Mouse (Mus musculus): Measurements from ENCODE around the gene Nedd9. TPM values are rescaled to one million over a fixed set of nuclear protein-coding genes. Genes with fewer than 3 reads are reported as not detected.

Nedd9 gene
- polyA plus RNA-seq, 1 experiment from 2014 or later = 12.9 TPM

- Histone ChIP-seq H3K36me3 (ENCODE audit: control insufficient read depth, insufficient read depth, low read length) (no peaks in the 10 kb centered on the region), H3K9me3 (ENCODE audit: control insufficient read depth, low read length) (no peaks in the 10 kb centered on the region), H3K4me1 (ENCODE audit: control insufficient read depth, insufficient read depth, low read length) (no peaks in the 10 kb centered on the region), H3K4me3 (ENCODE audit: low read depth, low read length) (no peak overlapping the region), H3K9ac (ENCODE audit: low read length) (no peak overlapping the region), H3K27me3 (ENCODE audit: control insufficient read depth, insufficient read depth, low read length) (no peaks in the 10 kb centered on the region), H3K27ac (replicated peaks; ENCODE audit: low read depth, low read length) (no peak overlapping the region), H3K4me2 (ENCODE audit: low read depth, severe bottlenecking) (no peak overlapping the region)
- ATAC-seq (ENCODE audit: insufficient number of reproducible peaks, low FRiP score, low TSS enrichment, low read depth) (no peak), DNase-seq (ENCODE audit: low spot score) (no peak)
- 77% methylated on average over 2 of the region's 2 CpGs for WGBS
Observed at GRCm38 (mm10) chr13:41355552-41355951, 131.6 kb downstream of the Nedd9 start.

GRCm38 (mm10) chr13:41354591-41354990 lies 132.6 kb downstream of the Nedd9 start:
- no peaks in the 10 kb centered on the region for H3K9me3 ChIP-seq (ENCODE audit: control insufficient read depth, low read length)
- H3K4me2 ChIP-seq (ENCODE audit: low read depth, severe bottlenecking) = no peak overlapping the region
- H3K4me1 ChIP-seq (ENCODE audit: control insufficient read depth, insufficient read depth, low read length) = no peaks in the 10 kb centered on the region
- no peak overlapping the region for H3K9ac ChIP-seq (ENCODE audit: low read length)
- no peak for DNase-seq (ENCODE audit: low spot score)
- 64% methylated on average over 6 of the region's 6 CpGs for WGBS
- H3K4me3 ChIP-seq (ENCODE audit: low read depth, low read length) = no peak overlapping the region
- ATAC-seq (ENCODE audit: insufficient number of reproducible peaks, low FRiP score, low TSS enrichment, low read depth) = no peak
- no peaks in the 10 kb centered on the region for H3K36me3 ChIP-seq (ENCODE audit: control insufficient read depth, insufficient read depth, low read length)
- H3K27me3 ChIP-seq (ENCODE audit: control insufficient read depth, insufficient read depth, low read length) = no peaks in the 10 kb centered on the region
- no peak overlapping the region for H3K27ac ChIP-seq (replicated peaks; ENCODE audit: low read depth, low read length)

- WGBS = 78% methylated on average over 3 of the region's 3 CpGs
- Histone ChIP-seq H3K4me2 (ENCODE audit: low read depth, severe bottlenecking) (no peak overlapping the region), H3K27me3 (ENCODE audit: control insufficient read depth, insufficient read depth, low read length) (no peaks in the 10 kb centered on the region), H3K4me3 (ENCODE audit: low read depth, low read length) (no peak overlapping the region), H3K36me3 (ENCODE audit: control insufficient read depth, insufficient read depth, low read length) (no peaks in the 10 kb centered on the region), H3K9ac (ENCODE audit: low read length) (no peak overlapping the region), H3K9me3 (ENCODE audit: control insufficient read depth, low read length) (no peaks in the 10 kb centered on the region), H3K4me1 (ENCODE audit: control insufficient read depth, insufficient read depth, low read length) (no peaks in the 10 kb centered on the region), H3K27ac (replicated peaks; ENCODE audit: low read depth, low read length) (no peak overlapping the region)
- DNase-seq (ENCODE audit: low spot score) (no peak), ATAC-seq (ENCODE audit: insufficient number of reproducible peaks, low FRiP score, low TSS enrichment, low read depth) (no peak)
Observed at GRCm38 (mm10) chr13:41353676-41354075, 133.5 kb downstream of the Nedd9 start.

GRCm38 (mm10) chr13:41352352-41352751 lies 134.8 kb downstream of the Nedd9 start:
- no peak overlapping the region for H3K27ac ChIP-seq (replicated peaks; ENCODE audit: low read depth, low read length)
- 53% methylated on average over 5 of the region's 5 CpGs for WGBS

GRCm38 (mm10) chr13:41350589-41350988 lies 136.6 kb downstream of the Nedd9 start:
- Histone ChIP-seq H3K4me3 (ENCODE audit: low read depth, low read length) (no peak overlapping the region), H3K4me2 (ENCODE audit: low read depth, severe bottlenecking) (no peak overlapping the region), H3K9ac (ENCODE audit: low read length) (no peak overlapping the region), H3K9me3 (ENCODE audit: control insufficient read depth, low read length) (no peaks in the 10 kb centered on the region), H3K4me1 (ENCODE audit: control insufficient read depth, insufficient read depth, low read length) (no peaks in the 10 kb centered on the region), H3K27me3 (ENCODE audit: control insufficient read depth, insufficient read depth, low read length) (no peaks in the 10 kb centered on the region), H3K27ac (replicated peaks; ENCODE audit: low read depth, low read length) (no peak overlapping the region), H3K36me3 (ENCODE audit: control insufficient read depth, insufficient read depth, low read length) (no peaks in the 10 kb centered on the region)
- DNase-seq (ENCODE audit: low spot score) (no peak), ATAC-seq (ENCODE audit: insufficient number of reproducible peaks, low FRiP score, low TSS enrichment, low read depth) (no peak)
- WGBS = 91% methylated on average over 3 of the region's 3 CpGs

More at GRCm38 (mm10) chr13:41352352-41352751, 134.8 kb downstream of the Nedd9 start:
- Histone ChIP-seq H3K36me3 (ENCODE audit: control insufficient read depth, insufficient read depth, low read length) (no peaks in the 10 kb centered on the region), H3K27me3 (ENCODE audit: control insufficient read depth, insufficient read depth, low read length) (no peaks in the 10 kb centered on the region), H3K9me3 (ENCODE audit: control insufficient read depth, low read length) (no peaks in the 10 kb centered on the region), H3K4me1 (ENCODE audit: control insufficient read depth, insufficient read depth, low read length) (no peaks in the 10 kb centered on the region), H3K4me3 (ENCODE audit: low read depth, low read length) (no peak overlapping the region), H3K4me2 (ENCODE audit: low read depth, severe bottlenecking) (no peak overlapping the region), H3K9ac (ENCODE audit: low read length) (no peak overlapping the region)
- DNase-seq (ENCODE audit: low spot score) (no peak), ATAC-seq (ENCODE audit: insufficient number of reproducible peaks, low FRiP score, low TSS enrichment, low read depth) (no peak)

- no peak overlapping the region for H3K4me2 ChIP-seq (ENCODE audit: low read depth, severe bottlenecking)
- no peak for ATAC-seq (ENCODE audit: insufficient number of reproducible peaks, low FRiP score, low TSS enrichment, low read depth)
- DNase-seq (ENCODE audit: low spot score) = no peak
- no peaks in the 10 kb centered on the region for H3K4me1 ChIP-seq (ENCODE audit: control insufficient read depth, insufficient read depth, low read length)
- no peak overlapping the region for H3K4me3 ChIP-seq (ENCODE audit: low read depth, low read length)
- no peaks in the 10 kb centered on the region for H3K36me3 ChIP-seq (ENCODE audit: control insufficient read depth, insufficient read depth, low read length)
- H3K9ac ChIP-seq (ENCODE audit: low read length) = no peak overlapping the region
- no peaks in the 10 kb centered on the region for H3K27me3 ChIP-seq (ENCODE audit: control insufficient read depth, insufficient read depth, low read length)
- H3K9me3 ChIP-seq (ENCODE audit: control insufficient read depth, low read length) = no peaks in the 10 kb centered on the region
- no peak overlapping the region for H3K27ac ChIP-seq (replicated peaks; ENCODE audit: low read depth, low read length)
- 61% methylated on average over 4 of the region's 4 CpGs for WGBS
Observed at GRCm38 (mm10) chr13:41349770-41350169, 137.4 kb downstream of the Nedd9 start.

GRCm38 (mm10) chr13:41345756-41346155 lies 141.4 kb downstream of the Nedd9 start:
- H3K4me2 ChIP-seq (ENCODE audit: low read depth, severe bottlenecking) = no peak overlapping the region
- no peaks in the 10 kb centered on the region for H3K4me1 ChIP-seq (ENCODE audit: control insufficient read depth, insufficient read depth, low read length)
- H3K36me3 ChIP-seq (ENCODE audit: control insufficient read depth, insufficient read depth, low read length) = no peaks in the 10 kb centered on the region
- H3K27ac ChIP-seq (replicated peaks; ENCODE audit: low read depth, low read length) = no peak overlapping the region
- DNase-seq (ENCODE audit: low spot score) (no peak), ATAC-seq (ENCODE audit: insufficient number of reproducible peaks, low FRiP score, low TSS enrichment, low read depth) (no peak)
- no peaks in the 10 kb centered on the region for H3K9me3 ChIP-seq (ENCODE audit: control insufficient read depth, low read length)
- WGBS = 88% methylated on average over 7 of the region's 7 CpGs
- H3K4me3 ChIP-seq (ENCODE audit: low read depth, low read length) = no peak overlapping the region
- no peaks in the 10 kb centered on the region for H3K27me3 ChIP-seq (ENCODE audit: control insufficient read depth, insufficient read depth, low read length)
- no peak overlapping the region for H3K9ac ChIP-seq (ENCODE audit: low read length)

GRCm38 (mm10) chr13:41345306-41345705 lies 141.9 kb downstream of the Nedd9 start:
- no peak overlapping the region for H3K9ac ChIP-seq (ENCODE audit: low read length)
- H3K36me3 ChIP-seq (ENCODE audit: control insufficient read depth, insufficient read depth, low read length) = no peaks in the 10 kb centered on the region
- no peak for ATAC-seq (ENCODE audit: insufficient number of reproducible peaks, low FRiP score, low TSS enrichment, low read depth)
- H3K4me1 ChIP-seq (ENCODE audit: control insufficient read depth, insufficient read depth, low read length) = no peaks in the 10 kb centered on the region
- no peak overlapping the region for H3K4me2 ChIP-seq (ENCODE audit: low read depth, severe bottlenecking)
- no peaks in the 10 kb centered on the region for H3K27me3 ChIP-seq (ENCODE audit: control insufficient read depth, insufficient read depth, low read length)
- DNase-seq (ENCODE audit: low spot score) = no peak
- 67% methylated on average over 6 of the region's 6 CpGs for WGBS
- H3K4me3 ChIP-seq (ENCODE audit: low read depth, low read length) = no peak overlapping the region
- no peak overlapping the region for H3K27ac ChIP-seq (replicated peaks; ENCODE audit: low read depth, low read length)
- H3K9me3 ChIP-seq (ENCODE audit: control insufficient read depth, low read length) = no peaks in the 10 kb centered on the region

GRCm38 (mm10) chr13:41343887-41344266 lies 143.3 kb downstream of the Nedd9 start:
- Histone ChIP-seq H3K4me1 (ENCODE audit: control insufficient read depth, insufficient read depth, low read length) (no peaks in the 10 kb centered on the region), H3K36me3 (ENCODE audit: control insufficient read depth, insufficient read depth, low read length) (no peaks in the 10 kb centered on the region), H3K4me3 (ENCODE audit: low read depth, low read length) (no peak overlapping the region), H3K27ac (replicated peaks; ENCODE audit: low read depth, low read length) (no peak overlapping the region), H3K27me3 (ENCODE audit: control insufficient read depth, insufficient read depth, low read length) (no peaks in the 10 kb centered on the region), H3K4me2 (ENCODE audit: low read depth, severe bottlenecking) (no peak overlapping the region), H3K9ac (ENCODE audit: low read length) (no peak overlapping the region), H3K9me3 (ENCODE audit: control insufficient read depth, low read length) (no peaks in the 10 kb centered on the region)
- no peak for ATAC-seq (ENCODE audit: insufficient number of reproducible peaks, low FRiP score, low TSS enrichment, low read depth)
- no peak for DNase-seq (ENCODE audit: low spot score)
- 79% methylated on average over 3 of the region's 3 CpGs for WGBS
